Mouse (Mus musculus) lung, postnatal 14 days (tissue): ENCODE measurements at regions not wholly inside any gene's neighbourhood (a gene's known extent, or its start where the extent isn't known, plus 50 kb on each side); places are given as distances from the start of the nearest gene placed in this dataset.

Experiments used
- DNase-seq: peaks from one replicate; pipeline ENCODE4 v3.0.0; 2021

DNA sequence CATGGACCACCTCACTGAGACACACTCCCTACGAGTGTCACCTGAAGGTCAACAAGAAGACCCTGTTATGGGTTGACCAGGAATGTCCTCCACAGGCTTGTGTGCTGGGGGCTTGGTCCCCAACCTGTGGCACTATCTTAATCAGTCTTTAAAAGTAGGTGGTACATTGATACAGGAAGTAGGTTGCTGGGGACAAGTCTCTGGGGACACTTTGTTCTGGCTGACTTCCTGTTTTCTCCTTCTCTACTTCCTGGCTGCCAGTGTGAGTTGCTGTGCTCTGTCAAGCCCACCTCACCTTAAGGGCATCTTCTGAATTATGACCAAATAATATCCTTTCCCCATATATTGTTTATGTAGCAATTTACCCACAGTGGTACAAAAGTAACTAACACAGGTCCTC, 96.1 kb downstream of the Cct6b start:
- no peak for DNase-seq

- DNase-seq = no peak
These were observed 100.0 kb downstream of the Cct6b start for GRCm38 (mm10) chr11:82664076-82664475.

DNA sequence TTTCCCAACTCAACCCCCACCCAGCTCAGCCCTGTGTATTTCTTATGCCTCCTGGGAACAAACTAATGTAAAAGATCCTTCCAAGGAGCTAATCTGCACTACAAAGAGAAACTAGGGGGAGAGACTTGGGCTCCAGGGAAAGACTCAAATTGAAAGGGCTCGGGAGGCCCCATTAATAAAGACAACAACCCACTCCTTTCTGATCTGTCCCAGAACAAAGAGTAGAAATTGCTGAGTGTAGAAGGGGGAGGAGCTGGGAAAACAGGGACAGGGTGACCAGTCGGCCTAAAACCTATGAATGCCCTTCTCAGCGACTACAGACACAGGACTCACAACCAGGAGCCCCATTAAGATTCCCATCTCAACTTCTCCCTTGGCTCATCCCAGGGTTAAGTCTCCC, 102.0 kb downstream of the Cct6b start:
- no peak for DNase-seq

DNA sequence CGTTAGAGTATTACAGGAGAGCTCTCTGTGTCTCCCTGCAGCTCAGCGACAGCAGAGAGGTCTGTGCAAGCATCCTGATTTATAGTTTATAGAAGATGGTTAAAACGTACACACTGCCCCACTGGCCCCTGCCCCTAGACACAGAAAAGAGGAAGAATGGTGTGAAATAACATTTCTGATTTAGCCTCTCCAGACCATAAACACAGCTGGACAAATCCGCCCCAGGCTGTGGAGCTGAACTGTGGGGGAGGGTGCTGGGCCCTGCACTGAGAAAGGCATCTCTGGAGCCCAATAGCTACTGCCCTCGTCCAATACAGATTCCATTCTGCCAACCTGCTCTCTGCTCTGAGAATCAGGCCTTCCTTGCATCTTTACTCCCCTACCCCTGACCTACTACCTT, 112.4 kb downstream of the Cct6b start:
- no peak for DNase-seq

GRCm38 (mm10) chr11:82638513-82638912, 125.6 kb downstream of the Cct6b start:
- DNase-seq = no peak

- no peak for DNase-seq
These were observed 131.9 kb downstream of the Cct6b start for GRCm38 (mm10) chr11:82632191-82632590.

GRCm38 (mm10) chr11:82631387-82631786, 132.7 kb downstream of the Cct6b start:
- DNase-seq = no peak

DNA sequence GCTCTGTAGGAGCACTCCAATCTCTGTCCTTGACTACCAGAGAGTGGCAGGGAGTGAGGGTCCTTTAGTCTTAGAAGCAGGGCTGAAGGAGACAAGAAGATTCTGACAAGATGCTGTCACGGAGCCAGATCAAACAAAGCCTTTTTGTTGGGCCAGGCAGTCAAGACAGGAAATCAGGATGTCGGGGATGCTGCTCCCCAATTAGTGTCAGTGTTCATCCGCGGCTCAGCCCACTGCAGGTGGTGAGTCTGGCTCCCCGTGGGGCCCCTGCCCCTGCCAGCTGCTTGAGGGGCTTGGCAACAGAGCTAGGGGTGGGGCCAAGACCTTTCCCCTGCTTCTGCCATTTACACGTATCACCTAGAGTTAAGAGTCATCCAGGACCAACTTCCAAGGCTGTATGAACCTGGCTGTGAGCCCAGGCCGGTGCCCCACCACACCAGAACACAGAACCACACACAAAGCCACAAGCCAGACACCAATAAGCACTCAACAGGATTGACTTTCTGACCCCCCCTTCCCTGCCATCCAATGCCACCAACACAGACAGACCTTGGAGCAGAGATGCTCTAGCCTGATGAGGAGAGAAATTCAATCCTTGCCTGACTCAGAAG, 137.5 kb downstream of the Cct6b start:
- no peak for DNase-seq

GRCm38 (mm10) chr11:82621061-82621460, 143.1 kb downstream of the Cct6b start:
- no peak for DNase-seq

- DNase-seq = no peak
These were observed 144.7 kb downstream of the Cct6b start for GRCm38 (mm10) chr11:82619418-82619817.

GRCm38 (mm10) chr11:82618457-82618856, 145.7 kb downstream of the Cct6b start:
- DNase-seq = no peak

- DNase-seq = no peak
These were observed 147.3 kb downstream of the Cct6b start for GRCm38 (mm10) chr11:82616856-82617255.

- no peak for DNase-seq
These were observed 149.8 kb downstream of the Cct6b start for GRCm38 (mm10) chr11:82614356-82614755.

DNA sequence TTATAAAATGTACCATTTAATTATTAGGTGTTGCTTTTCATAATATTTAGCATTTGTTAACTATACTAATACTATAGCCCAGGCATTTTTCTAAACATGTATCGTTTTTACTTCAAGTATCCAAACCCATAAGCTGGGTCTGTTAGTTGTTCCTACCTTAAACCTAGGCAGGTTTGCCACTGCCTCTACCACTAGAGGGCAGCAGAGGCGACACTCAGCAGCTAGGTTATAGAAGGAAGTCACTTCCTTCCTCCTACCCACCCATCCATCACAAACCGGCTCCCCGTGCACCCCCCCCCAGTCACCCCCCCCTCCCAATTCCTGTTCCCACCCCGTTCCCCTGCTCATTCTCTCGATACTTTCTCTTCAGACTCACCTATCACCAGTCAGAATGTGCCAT, 150.6 kb downstream of the Cct6b start:
- DNase-seq = peak; percentile 77

- peak; percentile 63 for DNase-seq
These were observed 152.1 kb downstream of the Cct6b start for GRCm38 (mm10) chr11:82612026-82612425.

DNA sequence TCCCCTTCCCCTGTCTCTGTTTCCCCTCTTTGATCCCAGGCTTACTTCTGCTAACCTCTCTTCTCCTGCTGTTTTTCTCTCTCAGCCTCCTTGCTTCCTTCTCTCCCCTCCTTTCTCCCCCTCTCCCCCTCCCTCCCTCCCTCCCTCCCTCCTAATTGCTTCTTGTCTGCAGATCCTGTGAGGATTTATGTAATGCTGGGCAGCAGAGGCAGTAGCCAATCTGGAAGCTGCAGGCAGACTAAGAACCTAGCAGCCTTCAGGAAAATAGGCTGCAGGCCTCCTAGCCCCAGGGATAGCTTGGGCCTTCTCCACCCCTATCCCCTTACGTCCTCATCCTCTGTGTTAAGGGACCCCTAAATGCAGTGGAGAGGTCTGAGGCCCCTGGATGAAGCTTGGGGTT, 155.2 kb downstream of the Cct6b start:
- no peak for DNase-seq

DNA sequence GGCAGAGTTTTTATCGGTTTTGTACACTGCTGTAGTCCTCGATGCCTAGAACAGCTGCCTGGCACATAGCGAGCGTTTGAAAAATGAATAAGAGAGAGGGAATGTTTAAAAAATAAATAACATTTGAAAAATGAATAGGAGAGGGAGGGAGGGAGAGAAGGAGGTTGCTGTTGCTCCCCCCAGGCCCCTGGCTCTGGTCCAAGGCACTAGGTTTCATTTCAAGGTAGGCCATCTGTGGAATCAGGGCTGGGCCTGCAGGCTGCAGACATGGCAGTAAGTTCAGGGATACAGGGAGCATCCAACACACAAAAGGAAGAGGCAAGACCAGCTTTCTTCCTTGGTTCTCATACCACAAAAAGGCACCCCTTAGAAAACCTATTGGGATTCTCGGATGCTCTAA, 156.5 kb downstream of the Cct6b start:
- DNase-seq = no peak

- no peak for DNase-seq
These were observed 159.8 kb downstream of the Cct6b start for GRCm38 (mm10) chr11:82604251-82604835.

- no peak for DNase-seq
These were observed 161.3 kb downstream of the Cct6b start for GRCm38 (mm10) chr11:82602818-82603217.

GRCm38 (mm10) chr11:82602250-82602649, 161.9 kb downstream of the Cct6b start:
- DNase-seq = no peak

- no peak for DNase-seq
These were observed 164.0 kb downstream of the Cct6b start for GRCm38 (mm10) chr11:82600151-82600550.

DNA sequence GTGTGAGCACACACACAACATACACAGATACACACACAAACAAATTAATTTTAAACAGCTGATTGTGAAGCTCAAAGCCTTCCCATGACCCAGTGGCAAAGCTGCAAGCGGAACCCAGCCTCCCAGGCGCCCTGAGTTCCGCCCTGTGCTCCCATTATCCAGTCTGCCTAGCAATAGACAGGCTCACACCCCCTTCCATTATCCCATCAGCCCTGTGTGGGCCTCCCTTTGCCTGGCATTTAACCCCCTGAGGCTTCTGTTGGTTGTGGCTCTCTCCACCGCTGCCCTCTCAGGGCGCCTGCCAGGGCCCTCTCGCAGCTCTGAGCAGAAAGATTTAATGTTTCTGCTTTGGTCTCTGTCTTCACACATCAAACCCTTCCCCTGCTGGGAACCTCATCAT, 166.4 kb downstream of the Cct6b start:
- DNase-seq = no peak

DNA sequence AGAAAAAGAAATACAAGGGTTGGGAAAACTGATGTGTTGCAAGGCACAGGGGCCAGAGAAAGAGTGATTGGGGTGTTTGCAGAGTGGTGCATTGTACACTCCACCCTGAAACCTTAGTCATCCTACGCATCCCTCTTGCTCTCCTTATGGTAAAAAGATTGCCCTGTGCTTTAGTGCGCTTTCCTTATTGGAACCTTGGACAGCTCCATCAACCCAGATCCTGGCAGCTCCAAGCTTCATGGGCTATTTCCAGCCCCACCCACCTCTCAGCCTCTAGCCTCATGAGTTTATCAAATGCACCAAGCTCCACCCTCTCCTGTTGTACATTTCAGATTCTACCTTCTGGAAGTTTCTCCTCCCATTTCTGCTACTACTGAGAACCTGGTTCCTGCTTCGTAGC, 167.3 kb downstream of the Cct6b start:
- no peak for DNase-seq

GRCm38 (mm10) chr11:82589761-82590160, 174.4 kb downstream of the Cct6b start:
- no peak for DNase-seq

DNA sequence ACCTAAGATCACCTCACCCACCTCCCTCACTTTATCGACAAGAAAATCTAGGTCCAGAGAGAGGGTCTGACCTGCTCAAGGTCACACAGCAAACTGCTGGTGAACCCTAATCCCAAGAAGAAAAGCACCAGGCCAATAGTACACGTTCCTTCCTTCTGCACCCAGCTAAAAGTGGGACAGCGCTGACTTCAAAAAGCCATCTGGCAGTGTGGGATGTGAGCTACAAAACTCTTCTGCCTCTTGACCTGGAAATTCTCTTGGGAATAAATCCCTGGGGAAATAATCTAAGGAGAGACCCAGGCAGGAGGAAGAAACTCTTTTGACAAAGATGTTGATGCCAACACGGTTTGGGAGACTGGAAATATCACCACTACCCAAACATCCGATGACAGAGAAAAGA, 175.4 kb downstream of the Cct6b start:
- no peak for DNase-seq
